Mouse (Mus musculus) spleen, embryonic (tissue): ENCODE measurements around the gene Polh.

Source experiments
- CTCF ChIA-PET: fragments of 350-600 bp; sonication (Branson Sonifier 250); formaldehyde crosslinking; loops from one replicate; lab custom pipeline; 2022; lab: Charles Lee

Polh gene

GRCm38 (mm10) chr17:46132862-46133261 lies 69.6 kb downstream of the Polh start:
- CTCF ChIA-PET, result interaction anchor here (0.7 to 1.9 kb wide), 2 partner anchors 39 to 402 kb away, joined by 3 to 6 read pairs; no protein-coding TSS in a partner anchor

GRCm38 (mm10) chr17:46132058-46132718 lies 70.3 kb downstream of the Polh start:
- CTCF ChIA-PET, result interaction anchor here (0.5 to 1.9 kb wide), 3 partner anchors 40 to 557 kb away, joined by 3 to 9 read pairs (median 6); no protein-coding TSS in a partner anchor

GRCm38 (mm10) chr17:46129741-46130498 lies 72.5 kb downstream of the Polh start:
- CTCF ChIA-PET, result no interaction called here

- CTCF ChIA-PET, result no interaction called here
These were observed 74.5 kb downstream of the Polh start for GRCm38 (mm10) chr17:46127814-46128493.

- CTCF ChIA-PET, result no interaction called here
These were observed 75.8 kb downstream of the Polh start for GRCm38 (mm10) chr17:46126608-46127007.

GRCm38 (mm10) chr17:46123953-46124700 lies 78.3 kb downstream of the Polh start:
- CTCF ChIA-PET, result no interaction called here

GRCm38 (mm10) chr17:46123285-46123684 lies 79.2 kb downstream of the Polh start:
- CTCF ChIA-PET, result no interaction called here

GRCm38 (mm10) chr17:46122791-46123190 lies 79.7 kb downstream of the Polh start:
- CTCF ChIA-PET, result no interaction called here
